In genomic region chr10:127596321-127596941, GRCm38 (mm10) we compare ENCODE assay signal across 8 mouse cellular contexts. TPM values are rescaled to one million over a fixed set of nuclear protein-coding genes. Genes with fewer than 3 reads are reported as not detected.
DNase-seq lines count a peak whose midpoint lies in the region; ATAC-seq and TF ChIP-seq lines count a peak whose summit lies in the region.

No protein-coding gene starts in this region.

- peaks cover 69% of the 10 kb centered on the region for H3K4me1 ChIP-seq in cerebellum, adult 2 months (ENCODE audit: control insufficient read depth, insufficient read depth, low read length)
- H3K4me1 ChIP-seq in heart, embryonic 13.5 days, result peaks cover 96% of the 10 kb centered on the region
- H3K4me1 ChIP-seq in lung, embryonic 16.5 days (replicated peaks; ENCODE audit: control insufficient read depth, insufficient read depth, low read length), result peaks cover 83% of the 10 kb centered on the region

- peak overlapping the region; percentile 54 for H3K9ac ChIP-seq in heart, embryonic 13.5 days
- H3K9ac ChIP-seq in lung, embryonic 16.5 days (ENCODE audit: low read length), result peak overlapping the region; percentile 33; the same call in 1 of the 2 replicates

- H3K27me3 ChIP-seq in cerebellum, adult 2 months (ENCODE audit: control insufficient read depth, insufficient read depth, low read length), result no peaks in the 10 kb centered on the region
- H3K27me3 ChIP-seq in heart, embryonic 13.5 days (replicated peaks), result no peaks in the 10 kb centered on the region
- H3K27me3 ChIP-seq in lung, embryonic 16.5 days (ENCODE audit: control insufficient read depth, insufficient read depth, low read depth, low read length), result no peaks in the 10 kb centered on the region

- H3K4me2 ChIP-seq in heart, embryonic 13.5 days, result peak overlapping the region; percentile 43
- no peak overlapping the region for H3K4me2 ChIP-seq in lung, embryonic 16.5 days (ENCODE audit: low read depth, low read length)

- no peak for TF ChIP-seq CTCF in cerebellum, adult 2 months (IDR thresholded peaks at IDR 0.05; ENCODE audit: borderline replicate concordance, insufficient read depth, low read depth, low read length)

- TF ChIP-seq POLR2A in cerebellum, adult 2 months (IDR thresholded peaks at IDR 0.05; ENCODE audit: borderline replicate concordance, insufficient read depth, low read length), result no peak

- ATAC-seq in heart, embryonic 13.5 days (ENCODE audit: extremely low read depth, insufficient number of reproducible peaks, low FRiP score, low TSS enrichment), result peak; percentile 48; the same call in 1 of the 2 replicates
- peak; percentile 35 for ATAC-seq in lung, embryonic 16.5 days (ENCODE audit: low read depth)

- no peaks in the 10 kb centered on the region for H3K9me3 ChIP-seq in heart, embryonic 13.5 days
- no peaks in the 10 kb centered on the region for H3K9me3 ChIP-seq in lung, embryonic 16.5 days (ENCODE audit: control insufficient read depth, low read length)

- WGBS in cerebellum, adult 2 months, result 19% methylated on average over 7 of the region's 7 CpGs
- 26% methylated on average over 7 of the region's 7 CpGs for WGBS in heart, embryonic 13.5 days
- WGBS in lung, embryonic 16.5 days, result 34% methylated on average over 7 of the region's 7 CpGs

- H3K27ac ChIP-seq in cerebellum, adult 2 months (ENCODE audit: insufficient read depth, low read length), result peak overlapping the region; percentile 70
- peak overlapping the region; percentile 86 for H3K27ac ChIP-seq in heart, embryonic 13.5 days (replicated peaks)
- peak overlapping the region; percentile 78 for H3K27ac ChIP-seq in lung, embryonic 16.5 days (ENCODE audit: low read length)

- no peak overlapping the region for H3K4me3 ChIP-seq in cerebellum, adult 2 months (replicated peaks; ENCODE audit: insufficient read depth, low read depth, low read length)
- H3K4me3 ChIP-seq in heart, embryonic 13.5 days, result no peak overlapping the region
- H3K4me3 ChIP-seq in lung, embryonic 16.5 days (ENCODE audit: low read length), result no peak overlapping the region

- peaks cover 28% of the 10 kb centered on the region for H3K36me3 ChIP-seq in heart, embryonic 13.5 days
- H3K36me3 ChIP-seq in lung, embryonic 16.5 days (ENCODE audit: control insufficient read depth, insufficient read depth, low read length), result peaks cover 13% of the 10 kb centered on the region

- intact Hi-C loops in heart, postnatal 25 days (cut with DNase I), result no loop called here

- DNase-seq in heart, adult 11 months, result peak; percentile 98
- DNase-seq in heart, postnatal 25 days (ENCODE audit: low spot score), result no peak
- DNase-seq in 3T3-L1 (ENCODE audit: low read depth, low spot score), result peak; percentile 66
- peak; percentile 69 to 76 for DNase-seq in cerebellum, adult 2 months
- DNase-seq in yolk sac, embryonic 10.5 days (ENCODE audit: low spot score), result peak; percentile 49
- no peak for DNase-seq in frontal cortex, postnatal 25 days (ENCODE audit: low spot score in 2 of 2)

RNA-seq across cellular contexts. Expression of gene Lrp1, which starts 24.5 kb away (rescaled TPM):
- total RNA-seq in heart, postnatal 25 days (2021), result 10 to 100 TPM; 70.7 to 90.2 TPM
- 346 and 366 TPM in 2 replicates for polyA plus RNA-seq in cerebellum, adult 2 months (2012; rRNA removed)
- 30.7 and 37.9 TPM in 2 replicates for polyA plus RNA-seq in heart, embryonic 13.5 days (2015; fragmentation: Nextera tagmentation; extraction: Ambion mirVana)
- polyA plus RNA-seq in lung, embryonic 16.5 days (2015; fragmentation: Nextera tagmentation; extraction: Ambion mirVana), result 78.9 and 83.6 TPM in 2 replicates

RNA-seq across cellular contexts. Expression of gene Stat6, which starts 46.4 kb away (rescaled TPM):
- 10 to 100 TPM; 45.3 to 47.6 TPM for total RNA-seq in heart, postnatal 25 days (2021)
- 8.7 TPM in 2 replicates for polyA plus RNA-seq in cerebellum, adult 2 months (2012; rRNA removed)
- 24.5 and 24.6 TPM in 2 replicates for polyA plus RNA-seq in heart, embryonic 13.5 days (2015; fragmentation: Nextera tagmentation; extraction: Ambion mirVana)
- 47.4 and 49.2 TPM in 2 replicates for polyA plus RNA-seq in lung, embryonic 16.5 days (2015; fragmentation: Nextera tagmentation; extraction: Ambion mirVana)

Comparison
In these comparisons a context has a peak if more than half of its experiments do, and no peak if none do; other contexts are left out.
1. DNase-seq: peak in heart, adult 11 months (single experiment), 3T3-L1 (single experiment), cerebellum, adult 2 months (2 of 2) and yolk sac, embryonic 10.5 days (single experiment); none in heart, postnatal 25 days (single experiment) and frontal cortex, postnatal 25 days (0 of 2).
2. Peak in every context shown above with its lines, with median percentiles within 50 percentile points of each other: H3K27ac ChIP-seq.